Mouse (Mus musculus) cortical plate, adult 2 months (tissue): Measurements from ENCODE around the gene Ankrd65.

Experiments
- CTCF ChIP-seq: fragments of 200-500 bp; IDR thresholded peaks from 2 replicates; pipeline ENCODE4 v1.5.1; 2011; ENCODE audit warnings: mild to moderate bottlenecking, control low read depth, low read length; ENCODE audit not compliant: insufficient read depth; ENCODE audit errors: extremely low read depth
- POLR2A ChIP-seq: fragments of 200-500 bp; IDR thresholded peaks from 2 replicates; pipeline ENCODE4 v1.6.1; 2011; ENCODE audit warnings: mild to moderate bottlenecking, low read length, control low read depth; ENCODE audit not compliant: insufficient read depth; ENCODE audit errors: extremely low read depth

DNA sequence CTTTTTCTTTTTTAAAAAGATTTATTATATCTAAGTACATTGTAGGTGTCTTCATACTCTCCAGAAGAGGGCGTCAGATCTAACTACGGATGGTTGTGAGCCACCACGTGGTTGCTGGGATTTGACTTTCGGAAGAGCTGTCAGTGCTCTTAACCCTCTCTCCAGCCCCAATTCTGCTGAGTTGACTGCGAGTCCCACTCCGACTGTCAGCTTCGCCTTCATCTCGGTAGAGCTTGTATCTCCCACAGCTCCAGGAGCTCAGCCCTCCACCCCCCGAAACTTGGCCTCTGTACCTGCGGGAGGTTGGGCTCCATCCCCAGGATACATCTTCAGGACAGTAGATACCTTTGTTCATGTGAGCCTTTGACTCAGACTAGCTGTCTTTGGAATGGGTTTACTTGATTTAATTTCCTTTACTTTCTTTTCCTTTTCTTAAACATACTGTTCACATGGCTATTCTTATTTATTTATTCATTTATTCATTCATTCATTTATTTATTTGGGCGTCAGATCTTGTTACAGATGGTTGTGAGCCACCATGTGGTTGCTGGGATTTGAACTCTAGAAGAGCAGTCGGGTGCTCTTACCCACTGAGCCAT is 12.6 kb downstream of the Ankrd65 start, which contains the start of gene Mrpl20:
- TF ChIP-seq CTCF (no peak), POLR2A (no peak)
